In genomic region chr6:127887511-127888421, GRCm38 (mm10) we compare ENCODE assay signal across 8 mouse cellular contexts. TPM values are rescaled to one million over a fixed set of nuclear protein-coding genes. Genes with fewer than 3 reads are reported as not detected.
DNase-seq lines count a peak whose midpoint lies in the region; ATAC-seq and TF ChIP-seq lines count a peak whose summit lies in the region.

TSS of gene Tspan11 (plus strand) at chr6:127887589.

- peak within 1 kb of the TSS; percentile 50 for H3K9ac ChIP-seq in stomach, postnatal 0 days (ENCODE audit: low read length)

- ATAC-seq in stomach, postnatal 0 days (ENCODE audit: low FRiP score, low TSS enrichment): no peak

- DNase-seq in layer of hippocampus, postnatal 25 days (ENCODE audit: extremely low spot score in 1 of 2, low spot score in 1 of 2): peak; percentile 35 to 40
- no peak for DNase-seq in layer of hippocampus, adult 9-11 months
- DNase-seq in embryo, embryonic 9.5 days (ENCODE audit: extremely low spot score): peak; percentile 53
- no peak for DNase-seq in heart, embryonic 10.5 days (ENCODE audit: low spot score)
- DNase-seq in kidney, postnatal 36 days: peak; percentile 9 to 32
- DNase-seq in lung, postnatal 4 days: peak; percentile 56 to 77
- peak; percentile 26 for DNase-seq in stomach, postnatal 0 days (ENCODE audit: low spot score)
- DNase-seq in thymus, adult 2 months: no peak

- peak within 1 kb of the TSS; percentile 66 for H3K4me3 ChIP-seq in heart, embryonic 10.5 days
- H3K4me3 ChIP-seq in stomach, postnatal 0 days (ENCODE audit: low read depth, low read length): peak within 1 kb of the TSS; percentile 47
- H3K4me3 ChIP-seq in thymus, adult 2 months (ENCODE audit: control insufficient read depth, insufficient read depth, low read length): no peak within 1 kb of the TSS

- H3K9me3 ChIP-seq in heart, embryonic 10.5 days: no peaks in the 10 kb centered on the region
- no peaks in the 10 kb centered on the region for H3K9me3 ChIP-seq in stomach, postnatal 0 days (ENCODE audit: control insufficient read depth, low read length)

- TF ChIP-seq CTCF in stomach, postnatal 0 days (IDR thresholded peaks at IDR 0.05; ENCODE audit: low read depth): no peak
- TF ChIP-seq CTCF in thymus, adult 2 months (IDR thresholded peaks at IDR 0.05; ENCODE audit: borderline replicate concordance, control insufficient read depth, extremely low read depth, insufficient read depth, low read length, poor library complexity): no peak

- H3K27ac ChIP-seq in heart, embryonic 10.5 days: peak within 1 kb of the TSS; percentile 82
- no peak within 1 kb of the TSS for H3K27ac ChIP-seq in stomach, postnatal 0 days (replicated peaks)
- H3K27ac ChIP-seq in thymus, adult 2 months (ENCODE audit: control insufficient read depth, insufficient read depth, low read length): no peak within 1 kb of the TSS

- peak within 1 kb of the TSS; percentile 65 for H3K4me2 ChIP-seq in stomach, postnatal 0 days (replicated peaks; ENCODE audit: low read depth)

- peaks cover 33% of the 10 kb centered on the region for H3K27me3 ChIP-seq in heart, embryonic 10.5 days (ENCODE audit: insufficient read depth, poor library complexity, severe bottlenecking)
- no peaks in the 10 kb centered on the region for H3K27me3 ChIP-seq in stomach, postnatal 0 days (ENCODE audit: control insufficient read depth, insufficient read depth, low read length)
- H3K27me3 ChIP-seq in thymus, adult 2 months (ENCODE audit: control insufficient read depth, insufficient read depth, low read length): peaks cover 4% of the 10 kb centered on the region; the same call in 1 of the 2 replicates

- H3K36me3 ChIP-seq in heart, embryonic 10.5 days: no peaks in the 10 kb centered on the region
- H3K36me3 ChIP-seq in stomach, postnatal 0 days (ENCODE audit: control insufficient read depth, insufficient read depth, low read length): no peaks in the 10 kb centered on the region
- no peaks in the 10 kb centered on the region for H3K36me3 ChIP-seq in thymus, adult 2 months (ENCODE audit: control insufficient read depth, insufficient read depth, low read length)

- peaks cover 25% of the 10 kb centered on the region for H3K4me1 ChIP-seq in heart, embryonic 10.5 days
- no peaks in the 10 kb centered on the region for H3K4me1 ChIP-seq in stomach, postnatal 0 days (replicated peaks; ENCODE audit: control insufficient read depth, insufficient read depth)
- H3K4me1 ChIP-seq in thymus, adult 2 months (replicated peaks; ENCODE audit: control insufficient read depth, insufficient read depth, low read length): no peaks in the 10 kb centered on the region

- TF ChIP-seq POLR2A in thymus, adult 2 months (IDR thresholded peaks at IDR 0.05; ENCODE audit: control insufficient read depth, extremely low read depth, insufficient read depth, low read length, poor library complexity): no peak

- no peak for TF ChIP-seq EP300 in stomach, postnatal 0 days (optimal IDR thresholded peaks at IDR 0.05)

- 3% methylated on average over 36 of the region's 36 CpGs for WGBS in heart, embryonic 10.5 days
- 3% methylated on average over 36 of the region's 36 CpGs for WGBS in stomach, postnatal 0 days
- WGBS in thymus, adult 2 months: 18% methylated on average over 36 of the region's 36 CpGs

RNA-seq across cellular contexts. Expression of gene Tspan11, which starts in this region (rescaled TPM):
- 1 to 10 TPM; 2.6 TPM for total RNA-seq in layer of hippocampus, postnatal 25 days (2021)
- 1.4 and 1.8 TPM in 2 replicates for polyA plus RNA-seq in heart, embryonic 10.5 days (2016; fragmentation: Nextera tagmentation; extraction: Ambion mirVana)
- polyA plus RNA-seq in stomach, postnatal 0 days (2015; fragmentation: Nextera tagmentation; extraction: Ambion mirVana): 2.3 and 2.4 TPM in 2 replicates
- 1.4 and 2.4 TPM in 2 replicates for polyA plus RNA-seq in thymus, adult 2 months (2012; rRNA removed)

Comparison
In these comparisons a context has a peak if more than half of its experiments do, and no peak if none do; other contexts are left out.
1. DNase-seq: peak in layer of hippocampus, postnatal 25 days (2 of 2), embryo, embryonic 9.5 days (single experiment), kidney, postnatal 36 days (2 of 2), lung, postnatal 4 days (2 of 2) and stomach, postnatal 0 days (single experiment); none in layer of hippocampus, adult 9-11 months (single experiment), heart, embryonic 10.5 days (single experiment) and thymus, adult 2 months (single experiment).